Mouse (Mus musculus) right cerebral cortex, adult 18-20 months (tissue): Measurements from ENCODE around the gene Arvcf.

Source experiments
- DNase-seq: peaks from one replicate; pipeline ENCODE4 v3.0.0; 2022; ENCODE audit warnings: mixed read lengths

Gene Arvcf

GRCm38 (mm10) chr16:18347931-18348600, at the start of gene Arvcf, which contains the start of gene Tango2:
Arvcf (plus strand) TSS chr16:18348182.
Tango2 (minus strand) TSS chr16:18348103.
- DNase-seq: peak; percentile 97

DNA sequence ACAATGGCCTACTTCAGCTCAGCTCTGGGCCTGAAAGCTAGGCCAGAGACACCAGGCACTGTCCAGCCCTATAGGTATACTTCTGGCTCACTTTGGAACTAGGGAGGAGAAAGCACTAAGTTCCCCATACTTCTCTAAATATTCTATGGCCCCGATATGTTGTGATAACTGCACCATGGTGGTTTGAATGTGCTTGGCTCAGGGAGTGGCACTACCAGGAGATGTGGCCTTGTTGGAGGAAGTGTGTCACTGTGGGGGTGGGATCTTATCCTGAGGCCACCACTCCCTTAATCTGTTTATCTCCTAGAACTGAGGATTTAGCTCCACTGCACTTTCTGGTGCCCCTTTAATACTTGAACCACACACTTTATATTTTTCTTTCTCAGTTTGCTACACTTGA, 39.8 kb upstream of the Arvcf start:
- DNase-seq: no peak

- DNase-seq: no peak
Measured at GRCm38 (mm10) chr16:18318992-18319391, 29.0 kb upstream of the Arvcf start.

GRCm38 (mm10) chr16:18321443-18321842, 26.5 kb upstream of the Arvcf start:
- DNase-seq: no peak

DNA sequence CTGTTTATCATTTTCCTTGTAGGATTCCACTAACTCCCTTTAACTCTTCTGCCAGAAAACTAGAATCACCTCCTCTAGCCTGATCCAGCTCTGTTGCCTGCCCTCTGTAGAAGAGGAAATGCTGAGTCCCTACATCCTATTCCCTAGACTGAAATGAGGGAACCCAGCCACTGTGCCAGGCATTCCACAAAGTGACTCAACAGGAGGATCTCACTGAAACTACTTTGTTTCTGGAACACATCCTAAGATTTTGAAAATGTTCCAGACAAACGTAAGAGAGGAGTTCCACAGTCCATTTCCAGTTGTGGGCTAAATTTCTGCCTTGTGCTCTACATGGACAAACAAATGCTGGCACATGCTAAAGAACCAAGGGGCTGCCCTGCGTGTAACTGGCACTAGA, 24.5 kb upstream of the Arvcf start:
- no peak for DNase-seq

- no peak for DNase-seq
Measured at GRCm38 (mm10) chr16:18324031-18324430, 24.0 kb upstream of the Arvcf start.

- no peak for DNase-seq
Measured at GRCm38 (mm10) chr16:18325741-18326140, 22.2 kb upstream of the Arvcf start.

- DNase-seq: no peak
Measured at GRCm38 (mm10) chr16:18327936-18328335, 20.0 kb upstream of the Arvcf start.

GRCm38 (mm10) chr16:18328524-18328923, 19.5 kb upstream of the Arvcf start:
- no peak for DNase-seq

- no peak for DNase-seq
Measured at GRCm38 (mm10) chr16:18333976-18334375, 14.0 kb upstream of the Arvcf start.

GRCm38 (mm10) chr16:18335981-18336380, 12.0 kb upstream of the Arvcf start:
- no peak for DNase-seq

DNA sequence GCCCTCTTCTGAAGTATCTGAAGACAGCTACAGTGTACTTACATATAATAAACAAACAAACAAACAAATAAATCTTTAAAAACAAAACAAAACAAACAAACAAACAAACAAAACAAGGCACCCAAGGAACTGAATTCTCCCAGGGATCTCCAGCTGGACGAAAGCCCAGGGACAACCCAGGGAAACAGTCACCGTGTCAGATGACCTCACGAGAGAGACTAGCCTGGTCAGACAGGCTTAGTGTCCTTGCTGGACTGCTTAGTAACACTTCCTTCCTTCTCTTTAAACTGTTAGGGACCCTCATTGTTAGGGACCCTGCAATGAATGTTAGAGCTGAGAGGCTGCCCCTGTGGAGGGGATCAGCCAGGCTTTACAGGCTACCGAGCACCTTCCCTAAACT, 10.7 kb upstream of the Arvcf start:
- no peak for DNase-seq

GRCm38 (mm10) chr16:18339866-18340265, 8.1 kb upstream of the Arvcf start:
- no peak for DNase-seq

DNA sequence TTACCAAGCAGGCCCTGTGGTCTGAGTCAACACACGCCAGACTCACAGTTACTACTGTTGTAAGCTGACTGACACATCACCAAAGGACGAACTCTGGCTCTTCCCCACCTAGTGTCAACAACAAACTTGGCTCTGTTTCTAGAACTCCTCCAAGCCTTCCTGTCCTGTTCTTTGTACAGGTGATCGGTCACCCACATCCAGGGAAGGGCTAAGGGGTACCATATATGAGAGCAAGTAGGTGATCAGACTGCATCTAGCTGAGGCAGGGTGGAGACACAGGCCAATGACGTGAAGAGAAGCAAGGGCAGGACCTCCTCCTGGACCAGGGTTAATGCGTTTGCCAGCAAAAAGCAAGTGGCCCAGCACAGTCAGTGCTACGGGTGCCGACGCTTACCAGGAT, 6.4 kb upstream of the Arvcf start:
- DNase-seq: no peak

DNA sequence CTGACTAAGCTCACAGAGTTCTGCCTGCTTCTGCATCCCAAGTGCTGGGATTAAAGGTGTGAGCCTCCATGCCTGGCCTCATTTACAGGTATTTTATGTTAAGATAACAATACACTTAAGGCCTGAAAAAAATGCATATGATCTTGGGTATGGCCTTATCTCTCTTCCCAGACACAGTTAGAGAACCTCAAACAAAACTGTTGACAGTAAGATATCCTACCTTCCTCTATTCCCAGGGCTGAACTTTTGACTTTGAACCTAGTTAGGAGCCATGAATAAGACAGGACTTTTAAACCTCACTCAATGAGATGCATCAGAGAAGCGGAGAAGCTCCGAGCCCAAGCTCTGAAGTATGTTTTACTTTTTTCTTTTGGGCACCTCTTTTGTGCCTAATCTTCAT, 5.9 kb upstream of the Arvcf start:
- DNase-seq: no peak

- DNase-seq: no peak
Measured at GRCm38 (mm10) chr16:18342650-18343570, 5.1 kb upstream of the Arvcf start.

GRCm38 (mm10) chr16:18343778-18344177, 4.2 kb upstream of the Arvcf start:
- peak; percentile 99 for DNase-seq

DNA sequence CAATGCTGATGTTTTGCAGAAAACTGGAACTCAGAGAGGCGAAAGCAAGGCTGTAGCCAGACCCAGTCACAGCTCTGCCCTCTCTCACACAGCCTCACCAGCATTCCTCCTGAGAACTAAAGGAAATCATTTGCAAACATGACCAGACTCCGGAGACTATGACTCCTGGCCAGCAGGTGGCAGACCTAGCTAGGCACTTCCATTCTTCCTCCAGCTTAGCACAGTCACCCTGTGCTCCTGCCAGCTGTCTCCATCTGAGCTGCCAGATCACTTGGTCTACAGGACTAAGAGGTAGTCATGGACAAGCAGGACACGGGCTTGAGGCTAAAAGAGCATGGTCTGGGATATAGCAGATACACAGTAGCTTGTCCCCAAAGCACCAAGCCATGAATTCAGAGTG, 2.7 kb upstream of the Arvcf start:
- DNase-seq: peak; percentile 92

GRCm38 (mm10) chr16:18348601-18349175, 706 bp downstream of the Arvcf start:
- no peak for DNase-seq

DNA sequence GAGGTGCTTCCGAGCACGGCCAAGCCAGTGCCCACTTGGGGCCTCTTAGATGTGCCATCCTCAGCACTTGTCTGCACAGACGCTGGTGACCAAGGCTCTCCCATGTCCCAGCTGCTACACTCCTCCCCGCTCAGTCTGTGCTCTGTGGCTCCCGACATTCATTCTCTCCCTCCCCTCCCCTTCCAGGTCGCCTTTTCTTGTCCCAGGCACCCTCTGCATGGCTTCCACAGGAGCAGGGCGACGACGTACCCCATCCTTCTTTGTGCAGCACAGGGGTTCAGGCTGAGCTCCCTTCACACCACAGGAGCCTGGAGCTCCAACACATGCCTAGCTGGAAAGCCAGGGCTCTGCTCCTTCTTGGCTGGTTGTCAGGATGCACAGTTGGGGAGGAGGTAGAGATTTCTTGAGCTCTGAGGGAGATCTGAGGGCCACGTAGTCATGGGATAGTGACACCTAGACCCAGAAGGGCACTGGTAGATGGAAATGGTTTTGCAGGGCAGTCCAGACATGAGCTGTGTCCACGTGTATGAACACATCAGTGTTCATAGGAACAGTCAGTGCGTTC, 1.9 kb downstream of the Arvcf start:
- no peak for DNase-seq

- no peak for DNase-seq
Measured at GRCm38 (mm10) chr16:18351313-18352055, 3.5 kb downstream of the Arvcf start.

DNA sequence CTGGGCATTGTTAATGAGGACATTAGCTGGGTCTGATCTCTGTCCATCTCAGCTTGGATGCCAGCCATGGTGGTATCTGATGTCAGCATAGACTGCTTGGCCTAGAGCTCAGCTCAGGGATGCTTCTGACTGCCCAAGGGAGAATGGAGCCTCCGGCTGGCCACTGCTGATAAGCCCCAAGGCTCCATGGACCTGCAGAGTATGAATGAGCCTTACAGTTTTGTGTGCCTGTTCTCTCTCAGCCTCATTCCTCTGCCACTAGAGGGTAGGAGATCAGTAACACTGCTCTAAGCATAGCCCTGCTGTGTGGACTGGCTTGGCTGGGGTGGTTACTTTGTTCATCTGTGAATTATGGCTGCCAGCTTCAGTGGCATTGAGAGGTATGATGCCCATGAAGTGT, 5.1 kb downstream of the Arvcf start:
- no peak for DNase-seq

GRCm38 (mm10) chr16:18356961-18357360, 9.0 kb downstream of the Arvcf start:
- DNase-seq: no peak
